ENCODE assay signal across 8 mouse cellular contexts in genomic region chr3:25143555-25144311, GRCm38 (mm10). TPM values are rescaled to one million over a fixed set of nuclear protein-coding genes. Genes with fewer than 3 reads are reported as not detected.
DNase-seq lines count a peak whose midpoint lies in the region; ATAC-seq and TF ChIP-seq lines count a peak whose summit lies in the region.

Gene Naaladl2, minus strand, starts transcription at chr3:25144261.

- H3K4me3 ChIP-seq in thymus, adult 2 months (ENCODE audit: control insufficient read depth, insufficient read depth, low read length), result peak within 1 kb of the TSS; percentile 20
- peak within 1 kb of the TSS; percentile 62 for H3K4me3 ChIP-seq in forebrain, embryonic 11.5 days (ENCODE audit: low read depth, low read length)
- peak within 1 kb of the TSS; percentile 82 for H3K4me3 ChIP-seq in heart, embryonic 15.5 days
- peak within 1 kb of the TSS; percentile 49 for H3K4me3 ChIP-seq in liver, embryonic 13.5 days (replicated peaks)
- peak within 1 kb of the TSS; percentile 75 for H3K4me3 ChIP-seq in neural tube, embryonic 15.5 days (replicated peaks)

- H3K9me3 ChIP-seq in forebrain, embryonic 11.5 days (ENCODE audit: control insufficient read depth, low read length), result no peaks in the 10 kb centered on the region
- no peaks in the 10 kb centered on the region for H3K9me3 ChIP-seq in heart, embryonic 15.5 days (replicated peaks)
- no peaks in the 10 kb centered on the region for H3K9me3 ChIP-seq in liver, embryonic 13.5 days (replicated peaks)
- no peaks in the 10 kb centered on the region for H3K9me3 ChIP-seq in neural tube, embryonic 15.5 days (replicated peaks)

- H3K4me1 ChIP-seq in thymus, adult 2 months (replicated peaks; ENCODE audit: control insufficient read depth, insufficient read depth, low read length), result no peaks in the 10 kb centered on the region
- H3K4me1 ChIP-seq in forebrain, embryonic 11.5 days (replicated peaks; ENCODE audit: control insufficient read depth, insufficient read depth, low read length), result 0 out of 2 replicates have a peak, but pooled peaks cover 3% of the 10 kb centered on the region
- H3K4me1 ChIP-seq in heart, embryonic 15.5 days (replicated peaks), result no peaks in the 10 kb centered on the region
- no peaks in the 10 kb centered on the region for H3K4me1 ChIP-seq in liver, embryonic 13.5 days (replicated peaks)
- H3K4me1 ChIP-seq in neural tube, embryonic 15.5 days, result peaks cover 16% of the 10 kb centered on the region

- no peak for TF ChIP-seq POLR2A in thymus, adult 2 months (IDR thresholded peaks at IDR 0.05; ENCODE audit: control insufficient read depth, extremely low read depth, insufficient read depth, low read length, poor library complexity)

- H3K27me3 ChIP-seq in thymus, adult 2 months (ENCODE audit: control insufficient read depth, insufficient read depth, low read length), result peaks cover 2% of the 10 kb centered on the region
- no peaks in the 10 kb centered on the region for H3K27me3 ChIP-seq in forebrain, embryonic 11.5 days (ENCODE audit: control insufficient read depth, insufficient read depth, low read length)
- H3K27me3 ChIP-seq in heart, embryonic 15.5 days, result no peaks in the 10 kb centered on the region
- H3K27me3 ChIP-seq in liver, embryonic 13.5 days, result peaks cover 34% of the 10 kb centered on the region
- no peaks in the 10 kb centered on the region for H3K27me3 ChIP-seq in neural tube, embryonic 15.5 days (replicated peaks)

- H3K36me3 ChIP-seq in thymus, adult 2 months (ENCODE audit: control insufficient read depth, insufficient read depth, low read length), result no peaks in the 10 kb centered on the region
- no peaks in the 10 kb centered on the region for H3K36me3 ChIP-seq in forebrain, embryonic 11.5 days (ENCODE audit: control insufficient read depth, insufficient read depth, low read length)
- H3K36me3 ChIP-seq in heart, embryonic 15.5 days, result no peaks in the 10 kb centered on the region
- no peaks in the 10 kb centered on the region for H3K36me3 ChIP-seq in liver, embryonic 13.5 days
- no peaks in the 10 kb centered on the region for H3K36me3 ChIP-seq in neural tube, embryonic 15.5 days

- no peak for DNase-seq in thymus, adult 2 months
- no peak for DNase-seq in thymus, postnatal 0 days (ENCODE audit: low spot score)
- DNase-seq in forebrain, embryonic 11.5 days (ENCODE audit: low spot score), result peak; percentile 86
- peak; percentile 23 to 53 for DNase-seq in kidney, postnatal 25 days
- no peak for DNase-seq in liver, embryonic 13.5 days
- no peak for DNase-seq in natural killer cell, adult 2 months (ENCODE audit: low spot score in 2 of 2)

- no peak for TF ChIP-seq CTCF in thymus, adult 2 months (IDR thresholded peaks at IDR 0.05; ENCODE audit: borderline replicate concordance, control insufficient read depth, extremely low read depth, insufficient read depth, low read length, poor library complexity)

- WGBS in thymus, adult 2 months, result 5% methylated on average over 93 of the region's 93 CpGs
- under 1% methylated on average over 78 of the region's 93 CpGs for WGBS in forebrain, embryonic 11.5 days
- under 1% methylated on average over 78 of the region's 93 CpGs for WGBS in heart, embryonic 15.5 days
- under 1% methylated on average over 84 of the region's 93 CpGs for WGBS in liver, embryonic 13.5 days (ENCODE audit: insufficient replicate concordance)
- WGBS in neural tube, embryonic 15.5 days, result under 1% methylated on average over 89 of the region's 93 CpGs

- peak within 1 kb of the TSS; percentile 81 for H3K9ac ChIP-seq in forebrain, embryonic 11.5 days (ENCODE audit: low read length)
- H3K9ac ChIP-seq in heart, embryonic 15.5 days, result peak within 1 kb of the TSS; percentile 68
- no peak within 1 kb of the TSS for H3K9ac ChIP-seq in liver, embryonic 13.5 days
- H3K9ac ChIP-seq in neural tube, embryonic 15.5 days (replicated peaks), result peak within 1 kb of the TSS; percentile 77

- H3K4me2 ChIP-seq in forebrain, embryonic 11.5 days (ENCODE audit: low read depth, low read length, severe bottlenecking), result peak within 1 kb of the TSS; percentile 61
- H3K4me2 ChIP-seq in heart, embryonic 15.5 days, result peak within 1 kb of the TSS; percentile 86
- H3K4me2 ChIP-seq in liver, embryonic 13.5 days, result peak within 1 kb of the TSS; percentile 59
- peak within 1 kb of the TSS; percentile 74 for H3K4me2 ChIP-seq in neural tube, embryonic 15.5 days

- ATAC-seq in forebrain, embryonic 11.5 days (replicated peaks; ENCODE audit: low FRiP score), result peak; percentile 93
- peak; percentile 88 for ATAC-seq in heart, embryonic 15.5 days (replicated peaks; ENCODE audit: insufficient number of reproducible peaks, insufficient read depth, low FRiP score, low read depth)
- ATAC-seq in liver, embryonic 13.5 days (ENCODE audit: low read depth), result no peak
- peak; percentile 91 for ATAC-seq in neural tube, embryonic 15.5 days (ENCODE audit: low FRiP score)

- no peak within 1 kb of the TSS for H3K27ac ChIP-seq in thymus, adult 2 months (ENCODE audit: control insufficient read depth, insufficient read depth, low read length)
- peak within 1 kb of the TSS; percentile 41 for H3K27ac ChIP-seq in forebrain, embryonic 11.5 days (ENCODE audit: low read depth, low read length)
- H3K27ac ChIP-seq in heart, embryonic 15.5 days, result peak within 1 kb of the TSS; percentile 49
- H3K27ac ChIP-seq in liver, embryonic 13.5 days, result no peak within 1 kb of the TSS
- H3K27ac ChIP-seq in neural tube, embryonic 15.5 days (replicated peaks), result peak within 1 kb of the TSS; percentile 91

RNA-seq across cellular contexts. Expression of gene Naaladl2, which starts in this region (rescaled TPM):
- polyA plus RNA-seq in thymus, adult 2 months (2012; rRNA removed), result 0.23 and 0.26 TPM in 2 replicates
- 1.3 and 1.9 TPM in 2 replicates for polyA plus RNA-seq in thymus, postnatal 0 days (2015; fragmentation: Nextera tagmentation; extraction: Ambion mirVana)
- polyA plus RNA-seq in forebrain, embryonic 11.5 days (2014; fragmentation: Nextera tagmentation; extraction: Ambion mirVana), result 0.23 and 0.48 TPM in 2 replicates
- 1.6 and 1.8 TPM in 2 replicates for polyA plus RNA-seq in heart, embryonic 15.5 days (2015; fragmentation: Nextera tagmentation; extraction: Ambion mirVana)
- 0.23 and 0.30 TPM in 2 replicates for polyA plus RNA-seq in liver, embryonic 13.5 days (2015; fragmentation: Nextera tagmentation; extraction: Ambion mirVana)
- polyA plus RNA-seq in neural tube, embryonic 15.5 days (2015; fragmentation: Nextera tagmentation; extraction: Ambion mirVana), result 1.0 and 1.3 TPM in 2 replicates

Comparison
In these comparisons a context has a peak if more than half of its experiments do, and no peak if none do; other contexts are left out.
1. Peak in DNase-seq, ATAC-seq, H3K4me3 ChIP-seq, H3K27ac ChIP-seq, H3K9ac ChIP-seq and H3K4me2 ChIP-seq in forebrain, embryonic 11.5 days; RNA of the gene not detected or under 1 TPM.
2. DNase-seq: peak in kidney, postnatal 25 days (2 of 2); none in thymus, adult 2 months (single experiment), thymus, postnatal 0 days (single experiment), liver, embryonic 13.5 days (single experiment) and natural killer cell, adult 2 months (0 of 2).
3. H3K27ac ChIP-seq: peak in heart, embryonic 15.5 days (single experiment) and neural tube, embryonic 15.5 days (single experiment); none in thymus, adult 2 months (single experiment) and liver, embryonic 13.5 days (single experiment).
4. H3K4me3 ChIP-seq: peak in every context shown above with its lines; median percentile 82 in heart, embryonic 15.5 days; 75 in neural tube, embryonic 15.5 days; 62 in forebrain, embryonic 11.5 days; 49 in liver, embryonic 13.5 days; 20 in thymus, adult 2 months.
5. Peak in every context shown above with its lines, with median percentiles within 50 percentile points of each other: H3K4me2 ChIP-seq.